Comparison of ENCODE assay signal across 8 mouse cellular contexts in the genomic region with DNA sequence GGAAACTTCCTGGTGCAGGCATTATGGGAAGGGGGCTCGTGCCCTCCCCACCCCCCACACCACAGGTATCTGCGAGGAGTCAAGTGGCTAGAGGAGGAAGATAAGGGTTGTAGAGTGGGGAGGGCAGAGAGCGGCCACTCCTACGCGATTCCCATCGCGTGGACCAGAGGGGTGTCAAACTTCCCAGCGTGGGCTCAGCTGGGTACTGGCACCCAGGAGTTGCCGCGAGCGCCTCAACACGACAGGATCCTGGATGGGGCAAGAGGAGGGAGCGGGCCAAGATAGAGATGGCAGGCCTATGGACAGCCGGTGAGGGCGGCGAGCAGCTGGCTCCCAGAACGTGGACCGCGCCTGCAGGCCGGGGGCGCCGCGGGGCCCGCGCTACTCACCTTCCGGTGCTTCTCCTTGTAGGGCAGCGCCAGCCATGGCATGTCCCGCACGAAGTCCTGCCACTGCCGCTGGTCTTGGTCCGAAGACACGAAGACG. TPM values are rescaled to one million over a fixed set of nuclear protein-coding genes. Genes with fewer than 3 reads are reported as not detected.
DNase-seq lines count a peak whose midpoint lies in the region; ATAC-seq lines count a peak whose summit lies in the region.

No protein-coding gene starts in this region.

- peak overlapping the region; percentile 72 for H3K9ac ChIP-seq in heart, embryonic 15.5 days
- H3K9ac ChIP-seq in liver, embryonic 13.5 days: peak overlapping the region; percentile 78

- no peaks in the 10 kb centered on the region for H3K9me3 ChIP-seq in heart, embryonic 15.5 days (replicated peaks)
- no peaks in the 10 kb centered on the region for H3K9me3 ChIP-seq in liver, embryonic 13.5 days (replicated peaks)

- DNase-seq in adrenal gland, adult 18-20 months (ENCODE audit: low spot score in 2 of 2): peak; percentile 32 to 55
- DNase-seq in adrenal gland, adult (ENCODE audit: inconsistent age in 2 of 2, low spot score in 1 of 2): no peak
- DNase-seq in cerebellum, postnatal 36 days: peak; percentile 60 to 64
- DNase-seq in liver, embryonic 13.5 days: peak; percentile 23
- peak; percentile 56 for DNase-seq in retina, embryonic 14.5 days (ENCODE audit: low spot score)
- no peak for DNase-seq in natural killer cell, adult 2 months (ENCODE audit: low spot score in 2 of 2)

- H3K27ac ChIP-seq in heart, embryonic 15.5 days: peak overlapping the region; percentile 86
- H3K27ac ChIP-seq in liver, embryonic 13.5 days: no peak overlapping the region; the same call in 1 of the 2 replicates

- H3K36me3 ChIP-seq in heart, embryonic 15.5 days: no peaks in the 10 kb centered on the region
- no peaks in the 10 kb centered on the region for H3K36me3 ChIP-seq in liver, embryonic 13.5 days

- peak overlapping the region; percentile 75 for H3K4me3 ChIP-seq in heart, embryonic 15.5 days
- peak overlapping the region; percentile 73 for H3K4me3 ChIP-seq in liver, embryonic 13.5 days (replicated peaks)

- H3K4me2 ChIP-seq in heart, embryonic 15.5 days: peak overlapping the region; percentile 92
- H3K4me2 ChIP-seq in liver, embryonic 13.5 days: peak overlapping the region; percentile 99

- no peaks in the 10 kb centered on the region for H3K27me3 ChIP-seq in heart, embryonic 15.5 days
- H3K27me3 ChIP-seq in liver, embryonic 13.5 days: peaks cover 27% of the 10 kb centered on the region

- peaks cover 16% of the 10 kb centered on the region for H3K4me1 ChIP-seq in heart, embryonic 15.5 days (replicated peaks)
- peaks cover 27% of the 10 kb centered on the region for H3K4me1 ChIP-seq in liver, embryonic 13.5 days (replicated peaks)

- under 1% methylated on average over 31 of the region's 33 CpGs for WGBS in heart, embryonic 15.5 days
- whole genome bisulfite sequencing in liver, embryonic 13.5 days (ENCODE audit: insufficient replicate concordance): 0% methylated on average over 33 of the region's 33 CpGs

- peak; percentile 27 for ATAC-seq in CD4-positive, CD25-positive, alpha-beta regulatory T cell, adult 4 months
- ATAC-seq in heart, embryonic 15.5 days (replicated peaks; ENCODE audit: insufficient number of reproducible peaks, insufficient read depth, low FRiP score, low read depth): peak; percentile 53
- peak; percentile 55 for ATAC-seq in liver, embryonic 13.5 days (ENCODE audit: low read depth)

RNA-seq across cellular contexts. Expression of a gene that starts 0.6 kb away (rescaled TPM):
- total RNA-seq in adrenal gland, adult 18-20 months (2021): 10 to 100 TPM; 20.4 to 34.1 TPM
- polyA plus RNA-seq in CD4-positive, CD25-positive, alpha-beta regulatory T cell, adult 4 months (2017; shearing (Covaris generic)): 1 to 10 TPM; 1.3 to 2.0 TPM
- 18.6 and 26.0 TPM in 2 replicates for polyA plus RNA-seq in heart, embryonic 15.5 days (2015; fragmentation: Nextera tagmentation; extraction: Ambion mirVana)
- 3.2 and 3.5 TPM in 2 replicates for polyA plus RNA-seq in liver, embryonic 13.5 days (2015; fragmentation: Nextera tagmentation; extraction: Ambion mirVana)

RNA-seq across cellular contexts. Expression of a gene that starts 8.4 kb away (rescaled TPM):
- 10 to 100 TPM; 35.7 to 51.2 TPM for total RNA-seq in adrenal gland, adult 18-20 months (2021)
- 10 to 100 TPM; 55.6 to 64.4 TPM for polyA plus RNA-seq in CD4-positive, CD25-positive, alpha-beta regulatory T cell, adult 4 months (2017; shearing (Covaris generic))
- 79.9 and 84.9 TPM in 2 replicates for polyA plus RNA-seq in heart, embryonic 15.5 days (2015; fragmentation: Nextera tagmentation; extraction: Ambion mirVana)
- polyA plus RNA-seq in liver, embryonic 13.5 days (2015; fragmentation: Nextera tagmentation; extraction: Ambion mirVana): 52.7 and 54.1 TPM in 2 replicates

Comparison
In these comparisons a context has a peak if more than half of its experiments do, and no peak if none do; other contexts are left out.
1. DNase-seq: peak in adrenal gland, adult 18-20 months (2 of 2), cerebellum, postnatal 36 days (2 of 2), liver, embryonic 13.5 days (single experiment) and retina, embryonic 14.5 days (single experiment); none in adrenal gland, adult (0 of 2) and natural killer cell, adult 2 months (0 of 2).
2. Peak in every context shown above with its lines, with median percentiles within 50 percentile points of each other: ATAC-seq.